Mouse (Mus musculus) cerebellum, postnatal 36 days (tissue): ENCODE measurements at regions not wholly inside any gene's neighbourhood (a gene's known extent, or its start where the extent isn't known, plus 50 kb on each side); places are given as distances from the start of the nearest gene placed in this dataset.

Source experiments
- DNase-seq, 2 experiments: peaks; one replicate each; pipeline ENCODE4 v3.0.0; 2021 to 2022; ENCODE audit warnings: mixed read lengths in 2 of 2

DNA sequence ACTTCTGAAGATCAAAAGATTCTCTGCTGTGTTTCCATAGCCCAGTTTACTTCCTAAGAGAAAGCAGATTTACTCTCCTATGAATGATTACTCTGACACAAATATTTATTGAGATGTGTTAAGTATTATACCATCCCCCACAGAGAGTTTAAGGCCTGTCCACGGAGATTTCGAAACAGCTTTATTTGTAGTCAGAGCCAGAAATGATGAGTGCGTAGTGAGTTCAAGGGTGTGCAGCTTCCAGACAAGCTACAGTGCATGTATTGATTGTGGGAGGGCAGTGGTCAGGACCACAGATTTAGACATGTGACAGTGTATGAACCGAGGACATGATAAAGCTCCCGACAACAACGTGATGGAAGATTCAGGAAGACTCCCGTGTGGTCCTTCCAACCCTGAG lies 126.8 kb downstream of the Hlx start:
- DNase-seq: no peak

DNA sequence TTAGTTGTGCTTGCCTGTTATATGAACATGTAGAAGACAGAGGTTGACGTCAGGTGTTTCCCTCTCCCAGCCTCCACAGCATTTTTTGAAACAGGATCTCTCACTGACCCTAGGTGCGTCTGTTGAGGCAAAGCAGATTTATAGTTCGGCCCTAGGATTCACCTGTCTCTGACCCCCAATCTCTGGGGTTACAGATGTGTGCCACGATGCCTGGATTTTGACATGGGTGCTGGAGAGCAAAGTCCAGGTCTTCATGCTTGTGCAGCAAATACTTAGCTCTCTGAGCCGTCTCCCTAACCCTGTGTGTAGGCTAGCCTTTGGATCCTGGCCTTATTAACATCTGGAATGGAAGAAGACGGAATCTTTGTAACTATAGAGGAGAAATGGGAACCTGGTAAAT lies 129.3 kb downstream of the Hlx start:
- no peak for DNase-seq

DNA sequence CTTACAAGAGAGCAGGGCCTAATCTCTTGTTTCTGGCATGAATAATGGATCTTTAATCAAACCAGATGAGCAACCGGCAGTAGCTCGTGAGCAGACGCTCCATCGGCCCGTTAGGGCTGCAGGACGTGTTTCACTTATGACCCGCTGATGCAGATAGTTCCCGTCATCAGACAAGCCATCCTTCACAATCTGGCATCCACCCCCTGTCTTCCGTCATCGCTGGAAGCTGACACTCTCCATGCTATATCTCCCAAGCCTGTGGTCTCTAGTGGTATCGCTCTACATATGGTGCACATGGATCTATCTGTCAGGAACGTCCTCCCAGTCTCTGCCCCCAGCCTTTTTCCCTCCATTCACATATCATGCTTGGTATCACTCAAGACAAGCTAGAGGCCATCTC lies 137.0 kb downstream of the Hlx start:
- no peak for DNase-seq

DNA sequence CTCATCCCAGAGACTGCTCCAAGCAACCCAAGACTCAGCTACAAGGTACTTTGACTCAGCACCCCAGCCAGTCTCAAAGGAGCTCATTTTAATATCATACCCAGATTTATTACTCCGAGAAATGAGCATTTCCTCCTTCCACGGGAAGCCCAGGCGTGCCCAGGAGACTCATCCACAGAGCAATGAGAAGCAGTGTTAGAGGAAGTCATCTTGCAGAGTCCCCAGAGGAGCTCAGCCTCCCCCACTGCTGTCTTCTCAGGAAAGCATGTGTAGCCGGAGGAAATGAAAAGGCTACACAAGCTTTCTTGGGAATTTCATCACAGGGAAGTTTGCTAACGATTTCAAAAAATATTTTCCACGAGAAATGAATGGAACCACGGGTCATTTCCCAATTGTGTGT lies 141.8 kb downstream of the Hlx start:
- no peak for DNase-seq

- no peak for DNase-seq
Measured at GRCm38 (mm10) chr1:184589277-184589676, 143.1 kb downstream of the Hlx start.

GRCm38 (mm10) chr1:184584505-184584874 lies 147.9 kb downstream of the Hlx start:
- DNase-seq: no peak

DNA sequence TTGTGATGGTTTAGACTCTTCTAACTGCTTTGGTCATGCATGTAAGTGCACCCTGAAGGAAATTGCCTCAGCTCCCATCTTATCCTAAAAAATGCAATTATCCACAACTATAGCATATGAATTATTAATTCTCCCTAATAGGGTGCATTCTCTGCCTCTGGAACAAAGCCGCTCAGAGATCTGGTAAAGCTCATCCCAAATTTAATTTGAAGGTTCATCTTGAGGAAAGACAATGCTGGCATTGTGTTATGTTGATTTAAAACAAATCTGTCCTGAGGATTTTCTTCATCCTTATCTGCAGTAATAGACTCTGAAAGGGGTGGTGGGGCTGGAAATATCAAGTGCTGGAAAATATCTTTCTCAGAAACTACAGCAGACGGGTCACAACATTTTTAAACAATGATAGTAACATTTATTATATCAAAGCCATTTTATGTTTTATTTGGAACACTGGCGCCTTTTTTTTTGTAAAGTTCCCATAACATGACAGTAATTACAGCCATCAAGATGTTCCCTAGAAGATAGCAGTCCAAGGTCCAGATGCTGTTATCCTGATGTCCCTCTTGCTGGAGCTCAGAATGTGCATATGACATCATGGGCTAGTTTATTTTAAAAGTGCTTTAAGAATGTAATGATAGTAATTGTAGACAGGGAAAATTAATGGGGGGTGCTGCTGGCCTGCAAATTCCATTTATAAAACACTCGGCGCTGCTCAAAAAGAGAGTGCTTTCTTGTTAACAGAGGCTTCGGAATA lies 148.5 kb downstream of the Hlx start:
- no peak for DNase-seq

DNA sequence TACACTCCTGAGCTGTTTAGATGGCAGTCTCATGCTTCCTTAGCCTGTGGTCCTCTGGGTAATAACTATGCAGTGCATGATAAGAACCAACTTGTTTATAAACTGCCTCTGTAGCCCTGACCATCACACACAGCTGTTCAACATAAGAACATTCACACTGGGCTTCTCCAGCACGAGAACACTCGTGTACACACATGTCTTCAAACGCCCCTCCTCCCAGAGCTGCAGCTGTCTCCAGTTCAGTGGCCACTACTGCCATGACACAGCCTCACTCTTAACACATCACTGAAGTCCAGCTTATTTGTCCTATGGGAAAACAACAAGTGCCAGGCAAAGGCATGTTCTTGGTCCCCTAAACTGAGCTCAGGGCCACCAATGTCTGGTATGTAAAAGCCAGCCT lies 152.9 kb downstream of the Hlx start:
- no peak for DNase-seq

GRCm38 (mm10) chr1:184576527-184576926 lies 155.9 kb downstream of the Hlx start:
- no peak for DNase-seq

DNA sequence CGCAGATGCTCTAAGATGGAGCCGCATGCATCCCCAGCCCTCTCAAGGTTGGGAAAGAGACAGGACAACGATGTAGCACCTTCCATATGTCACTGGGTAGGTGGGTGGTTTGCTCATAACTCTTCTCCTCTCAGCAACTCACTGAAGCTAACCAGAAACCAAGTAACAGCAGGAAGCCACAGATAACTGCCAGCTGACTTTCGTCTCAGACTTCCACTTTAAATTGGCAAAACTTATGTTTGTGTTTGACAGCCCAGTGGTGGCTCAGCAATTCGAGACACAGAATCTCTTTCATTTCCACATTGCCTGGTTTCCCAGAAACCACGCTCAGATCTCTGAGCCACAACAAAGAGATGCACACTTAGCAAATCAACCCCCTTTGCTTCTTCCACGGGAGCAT lies 159.1 kb downstream of the Hlx start:
- DNase-seq: no peak

GRCm38 (mm10) chr1:184570681-184571080 lies 161.7 kb downstream of the Hlx start:
- DNase-seq: no peak

DNA sequence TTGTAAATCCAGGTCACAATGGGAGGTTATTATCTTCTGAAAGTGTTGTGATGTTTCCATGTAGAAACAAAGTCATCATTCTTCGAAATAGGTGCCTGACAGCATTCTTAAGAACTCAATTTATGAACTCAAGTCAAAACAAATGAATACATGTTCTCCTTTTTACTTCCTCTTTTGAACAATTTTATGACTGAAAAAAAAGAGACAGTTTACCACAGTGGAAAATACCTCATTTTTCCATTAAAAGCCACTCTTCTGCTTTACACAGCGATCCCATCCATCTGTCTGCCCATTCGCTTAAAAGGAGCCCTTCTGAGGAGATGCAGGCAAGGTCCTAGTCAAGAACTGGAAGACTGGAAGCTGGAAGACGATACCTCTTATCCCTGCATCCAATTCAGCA lies 169.5 kb downstream of the Hlx start:
- no peak for DNase-seq

GRCm38 (mm10) chr1:184562239-184562638 lies 170.2 kb downstream of the Hlx start:
- no peak for DNase-seq

DNA sequence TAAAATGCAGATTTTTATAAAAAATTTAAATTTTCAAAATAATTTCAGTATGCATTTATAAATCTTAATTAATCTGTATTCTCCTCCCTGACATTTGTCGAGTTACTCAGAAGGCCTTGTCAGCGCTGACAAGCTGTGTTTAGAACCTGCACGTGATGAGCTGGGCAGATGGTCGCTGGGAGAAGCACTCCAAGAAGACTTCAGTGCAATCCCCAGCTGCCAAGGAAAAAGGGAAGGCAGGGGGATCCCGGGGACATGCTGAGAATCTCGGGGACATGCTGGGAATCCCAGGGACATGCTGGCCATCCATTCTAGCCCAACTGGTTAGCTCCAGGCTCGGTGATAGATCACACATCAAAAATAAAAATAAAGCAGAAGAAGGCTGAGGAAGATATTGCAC lies 172.9 kb downstream of the Hlx start:
- DNase-seq: no peak

DNA sequence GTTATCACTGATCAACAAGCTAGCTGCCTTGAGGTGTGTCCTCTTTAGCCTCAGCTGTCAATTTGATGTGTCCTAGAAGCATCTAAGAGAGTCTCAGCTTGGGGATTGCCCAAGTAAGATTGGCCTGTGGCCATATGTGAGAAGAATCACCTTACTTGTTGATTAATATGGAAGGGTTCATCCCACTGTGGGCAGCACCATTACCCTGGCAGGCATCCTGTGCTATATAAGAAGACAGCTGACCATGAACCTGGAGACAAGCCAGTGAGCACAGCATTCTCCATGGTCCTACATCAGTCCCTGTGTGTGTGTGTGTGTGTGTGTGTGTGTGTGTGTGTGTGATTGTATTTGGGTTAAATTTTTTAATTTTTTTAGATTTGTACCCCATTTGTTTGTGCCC lies 178.6 kb downstream of the Hlx start:
- no peak for DNase-seq

- DNase-seq: no peak
Measured at GRCm38 (mm10) chr1:184550491-184550890, 181.9 kb downstream of the Hlx start.

- no peak for DNase-seq
Measured at GRCm38 (mm10) chr1:184547650-184548235, 184.7 kb downstream of the Hlx start.

- DNase-seq: no peak
Measured at GRCm38 (mm10) chr1:184546140-184546661, 186.2 kb downstream of the Hlx start.

- DNase-seq: no peak
Measured at GRCm38 (mm10) chr1:184545111-184545510, 187.3 kb downstream of the Hlx start.

DNA sequence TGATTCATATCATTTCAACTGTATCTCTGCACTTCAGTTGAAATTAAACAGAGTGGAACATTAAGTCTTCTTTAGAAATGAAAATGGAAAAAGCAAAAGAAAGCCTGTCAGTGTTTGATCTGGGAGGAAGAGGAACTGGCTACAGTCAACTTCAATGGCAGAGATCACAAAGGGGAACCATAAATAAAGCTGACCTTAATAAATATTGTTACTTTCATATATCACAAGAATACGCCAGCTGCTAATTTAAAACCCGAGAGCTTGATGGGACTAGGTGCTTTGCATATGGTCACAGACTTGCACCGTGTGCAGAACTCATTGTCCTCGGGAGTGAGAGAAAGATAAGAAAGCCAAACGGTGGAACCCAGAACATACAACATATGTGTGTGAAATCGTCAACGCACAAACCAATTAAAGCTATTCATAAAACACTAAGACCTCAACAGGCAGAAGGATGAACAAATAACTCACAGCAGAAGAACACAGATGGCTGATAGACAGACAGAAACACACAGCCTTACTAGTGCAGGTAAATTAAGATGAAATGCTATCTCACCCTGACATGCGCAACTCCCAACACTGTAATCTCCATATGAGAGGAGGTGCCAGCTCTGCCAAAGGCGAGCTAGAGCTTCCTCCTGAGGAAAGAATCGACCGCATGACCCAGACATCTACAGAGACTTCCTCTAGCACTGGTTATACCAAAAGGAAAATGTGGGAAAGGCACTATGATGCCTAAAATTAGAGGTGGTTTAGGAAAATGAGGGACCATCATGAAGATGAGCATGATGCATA lies 189.9 kb downstream of the Hlx start:
- no peak for DNase-seq

GRCm38 (mm10) chr1:184539818-184540217 lies 192.6 kb downstream of the Hlx start:
- no peak for DNase-seq

DNA sequence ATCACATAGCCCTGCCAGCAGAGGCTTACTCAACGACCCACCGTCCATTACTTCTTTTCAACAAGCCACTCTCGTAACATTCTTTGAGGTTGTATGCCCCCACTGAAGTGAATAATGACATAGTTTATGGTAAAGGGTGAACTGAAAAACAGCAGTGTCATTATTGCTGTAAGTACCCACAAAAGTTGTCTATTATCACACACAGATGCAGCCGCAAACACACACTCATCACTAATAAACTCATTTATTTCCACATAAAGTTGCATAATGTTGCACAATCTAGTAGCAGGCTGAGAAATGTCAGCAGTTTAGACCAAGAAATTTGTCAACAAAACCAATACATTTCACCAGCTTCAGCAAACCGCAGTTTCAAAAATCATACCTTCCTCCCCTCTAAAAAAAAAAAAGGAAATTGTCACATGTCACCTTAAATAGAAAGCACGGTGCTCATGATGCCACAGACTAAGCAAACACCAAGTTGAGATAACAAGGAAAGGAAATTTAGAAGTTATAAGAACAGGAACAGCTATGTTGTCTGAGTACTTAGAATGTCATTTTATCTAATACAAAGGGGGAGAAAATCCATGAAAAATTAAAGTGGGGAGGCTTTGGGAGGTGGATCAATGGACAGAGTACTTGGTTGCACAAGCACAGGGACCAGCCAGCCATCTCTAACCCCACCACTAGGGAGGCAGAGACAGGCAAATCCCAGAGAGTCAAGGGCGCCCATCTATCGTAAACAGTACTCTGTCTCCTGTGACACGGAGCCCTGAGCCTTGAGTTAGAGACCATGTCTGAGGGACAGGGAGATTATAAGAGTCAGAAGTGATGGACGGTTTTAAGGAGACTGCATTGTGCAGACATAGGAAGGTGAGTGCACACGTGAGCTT lies 195.9 kb downstream of the Hlx start:
- DNase-seq: no peak

- DNase-seq: no peak
Measured at GRCm38 (mm10) chr1:184535691-184536090, 196.7 kb downstream of the Hlx start.
